Mouse (Mus musculus): ENCODE data around the gene Tbcd.
A peak's percentile ranks its signal among the peaks of the same experiment; 100 is the strongest.

Tbcd gene

DNA sequence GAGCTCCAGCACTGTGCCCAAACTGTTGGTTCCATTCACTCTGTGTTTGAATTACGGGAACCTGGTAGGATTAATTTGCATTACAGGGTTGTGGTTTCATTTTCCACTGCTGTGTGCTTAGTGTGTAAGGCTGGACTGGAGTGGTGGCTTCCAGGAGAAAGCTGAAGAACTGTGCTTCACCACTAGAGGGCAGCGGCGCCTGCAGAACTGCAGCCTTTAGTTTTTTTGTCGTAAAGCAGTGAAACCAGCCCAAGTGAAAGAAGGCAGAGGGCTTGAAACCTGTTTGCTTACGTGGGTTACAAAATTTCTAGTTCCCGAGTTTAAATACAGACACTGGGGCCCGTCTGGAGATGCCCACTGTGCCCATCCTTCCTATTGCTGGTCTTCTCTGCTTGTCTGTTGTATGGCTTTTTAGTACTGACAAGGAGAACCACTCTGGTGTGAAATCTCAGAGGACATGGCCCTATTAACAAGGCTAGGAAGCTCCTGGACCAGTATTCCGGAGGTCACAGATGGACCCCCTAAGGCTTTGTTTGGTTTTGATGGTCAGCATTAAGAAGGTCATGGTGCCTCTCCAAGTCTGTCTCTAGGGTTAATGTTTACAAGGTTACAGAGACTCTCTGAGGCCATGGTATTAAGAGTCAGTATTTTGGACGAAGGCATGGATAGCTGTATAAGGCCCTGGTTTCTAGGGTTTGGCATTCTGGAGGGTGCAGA is 24.1 kb downstream of the Tbcd start:
- peak; percentile 58 to 66 for DNase-seq (ENCODE audit: low spot score in 2 of 2)

DNA sequence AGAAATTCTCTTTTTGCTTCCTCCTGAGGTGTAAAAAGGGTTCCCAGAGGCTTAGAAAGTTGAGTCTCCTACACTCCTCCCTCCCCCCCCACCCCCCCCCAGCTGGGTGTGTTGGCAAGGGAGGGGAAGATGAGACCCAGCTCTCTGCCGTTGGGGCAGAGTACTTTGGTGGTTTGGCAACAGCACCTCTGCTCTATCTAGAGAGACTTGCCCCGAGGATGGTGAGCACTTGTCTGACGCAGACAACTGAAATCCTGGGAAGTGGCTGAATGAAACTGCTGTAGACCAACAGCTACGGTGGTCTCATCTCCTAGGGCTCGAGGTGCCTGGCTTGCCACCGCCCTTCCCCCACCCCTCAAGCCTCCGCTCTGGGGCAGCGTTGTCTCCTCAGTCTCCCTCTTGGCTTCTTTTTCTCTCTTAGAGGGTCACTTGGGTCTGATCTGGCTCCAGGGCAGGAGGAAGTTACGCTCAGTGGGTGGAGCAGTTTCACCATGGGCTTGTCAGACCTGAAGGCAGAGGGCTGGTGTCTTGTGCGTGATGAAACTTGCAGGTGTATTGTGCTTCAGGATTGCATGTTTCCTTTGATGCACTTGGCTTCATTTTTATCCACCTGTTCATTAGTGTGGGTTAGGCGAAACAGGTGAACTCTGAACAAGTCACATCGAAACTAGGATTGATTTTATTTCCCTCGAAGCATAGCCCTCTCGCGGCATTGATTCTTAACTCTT is 27.9 kb downstream of the Tbcd start:
- no peak for DNase-seq (ENCODE audit: low spot score in 2 of 2)

DNA sequence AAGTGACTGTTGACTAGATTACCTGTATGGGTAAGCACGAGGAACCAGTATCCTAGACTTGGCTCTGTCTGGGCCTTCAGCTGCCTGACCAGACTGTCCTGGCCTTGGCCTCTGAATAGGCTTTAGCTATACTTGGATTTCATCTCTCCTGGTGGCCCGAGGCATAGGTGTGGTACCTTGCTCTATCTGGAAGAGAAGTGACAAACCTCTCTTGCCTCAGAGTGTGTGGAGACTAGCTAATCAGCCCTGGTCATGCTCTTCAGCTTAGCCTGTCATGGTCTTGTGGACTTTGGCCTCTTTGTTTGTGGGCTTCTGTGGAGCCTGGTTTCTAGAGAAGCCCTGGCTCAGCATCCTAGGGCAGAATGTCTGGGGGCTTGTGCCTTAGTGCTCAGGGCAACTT is 29.4 kb downstream of the Tbcd start:
- no peak for DNase-seq (ENCODE audit: low spot score in 2 of 2)

DNA sequence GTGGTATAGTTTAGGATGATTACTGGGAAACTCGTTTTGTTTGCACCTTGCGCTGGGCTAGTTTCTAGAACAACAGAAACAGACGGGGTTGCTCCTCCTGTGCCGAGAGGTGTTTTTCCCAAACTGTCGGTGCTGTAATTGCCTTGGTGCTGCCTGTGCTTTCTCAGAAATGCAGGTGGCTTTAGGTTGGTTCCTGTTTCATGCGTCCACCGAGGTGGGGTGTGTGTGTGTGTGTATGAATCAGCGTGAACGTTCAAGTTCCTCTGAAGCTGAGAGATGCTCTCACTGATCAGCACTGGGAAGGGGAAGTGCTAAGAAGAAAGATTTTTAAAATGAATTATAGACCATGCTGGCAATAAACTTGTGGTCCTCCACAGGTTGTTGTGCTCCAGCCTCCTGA is 34.1 kb downstream of the Tbcd start:
- no peak for DNase-seq (ENCODE audit: low spot score in 2 of 2)

DNA sequence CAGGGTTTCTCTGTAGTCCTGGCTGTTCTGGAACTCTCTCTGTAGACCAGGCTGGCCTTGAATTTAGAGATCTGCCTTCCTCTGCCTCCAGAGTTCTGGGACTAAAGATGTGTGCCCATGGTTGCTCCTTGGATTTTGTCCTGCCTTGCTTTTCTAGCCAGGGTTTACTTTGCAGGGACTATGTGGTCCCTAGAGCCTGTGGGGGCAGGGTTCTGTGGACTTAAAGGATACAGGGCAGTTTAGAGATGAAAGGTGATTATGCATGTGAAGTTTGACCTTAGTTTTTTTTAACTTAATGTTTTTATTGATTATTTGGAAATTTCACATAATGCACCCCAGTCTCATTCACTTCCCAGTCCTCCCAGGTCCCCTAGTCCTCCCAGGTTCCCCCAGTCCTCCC is 38.9 kb downstream of the Tbcd start:
- DNase-seq (ENCODE audit: low spot score in 2 of 2): no peak

GRCm38 (mm10) chr11:121500595-121500994 is 48.8 kb downstream of the Tbcd start:
- no peak for DNase-seq (ENCODE audit: low spot score in 2 of 2)

GRCm38 (mm10) chr11:121501525-121501924 is 49.8 kb downstream of the Tbcd start:
- DNase-seq (ENCODE audit: low spot score in 2 of 2): no peak

DNA sequence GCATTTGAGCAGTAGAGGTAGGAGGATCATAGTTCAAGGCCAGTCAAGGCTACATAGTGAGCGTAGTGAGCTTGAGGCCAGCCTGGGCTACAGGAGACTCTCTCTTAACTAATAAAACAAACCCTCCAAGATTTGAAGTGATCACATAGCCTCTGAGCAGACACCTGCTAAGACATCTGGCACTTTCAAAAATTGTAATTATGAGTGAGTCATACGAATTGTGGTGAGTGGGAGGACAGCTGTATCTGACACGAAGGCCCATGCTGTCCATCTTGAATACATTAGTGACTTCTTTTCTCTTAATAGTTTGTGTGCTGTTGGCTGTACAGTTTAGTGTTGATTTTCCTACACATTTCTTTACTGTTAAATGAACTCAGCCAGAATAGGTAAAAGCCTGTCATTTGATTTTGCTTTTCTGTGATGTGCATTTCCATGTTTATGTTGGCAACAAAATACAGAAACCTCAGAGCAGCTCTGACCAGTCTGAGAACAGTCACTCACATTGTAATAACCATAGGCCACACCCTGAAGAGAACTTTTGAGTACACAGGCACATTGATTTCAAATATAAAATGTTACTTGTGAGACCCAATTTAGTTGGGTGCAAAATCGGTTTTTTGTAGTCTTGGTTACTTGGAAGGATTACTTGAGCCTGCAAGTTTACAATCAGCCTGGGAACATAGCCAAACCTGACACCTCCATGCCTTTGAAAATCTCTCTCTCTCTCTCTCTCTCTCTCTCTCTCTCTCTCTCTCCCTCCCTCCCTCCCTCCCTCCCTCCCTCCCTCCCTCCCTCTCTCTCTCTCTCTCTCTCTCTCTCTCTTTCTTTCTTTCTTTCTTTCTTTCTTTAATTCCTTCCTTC is 50.5 kb downstream of the Tbcd start:
- no peak for DNase-seq (ENCODE audit: low spot score in 2 of 2)

DNA sequence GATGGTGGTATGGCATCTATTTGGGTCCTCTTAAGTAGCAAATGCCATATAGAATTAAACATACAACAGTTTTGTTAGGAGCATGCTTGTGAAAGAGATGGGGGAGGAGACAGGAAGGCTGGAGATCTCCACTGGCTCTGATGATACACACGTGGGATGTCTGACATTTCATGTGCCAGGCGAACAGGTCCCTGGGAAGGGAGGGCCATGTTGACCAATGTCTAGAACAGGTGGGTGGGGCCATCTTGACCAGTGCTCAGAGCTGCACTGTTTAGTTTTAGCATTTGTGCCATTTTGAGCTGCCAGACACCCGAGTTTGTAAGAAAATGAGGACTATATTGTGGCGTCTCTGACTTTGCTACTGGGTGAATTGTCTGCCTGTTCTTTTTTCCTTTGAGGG is 56.7 kb downstream of the Tbcd start:
- no peak for DNase-seq (ENCODE audit: low spot score in 2 of 2)

GRCm38 (mm10) chr11:121510512-121511246 is 58.9 kb downstream of the Tbcd start:
- DNase-seq (ENCODE audit: low spot score in 2 of 2): no peak

GRCm38 (mm10) chr11:121512896-121513572 is 61.3 kb downstream of the Tbcd start:
- DNase-seq (ENCODE audit: low spot score in 2 of 2): no peak

GRCm38 (mm10) chr11:121515996-121516395 is 64.2 kb downstream of the Tbcd start:
- DNase-seq (ENCODE audit: low spot score in 2 of 2): no peak

DNA sequence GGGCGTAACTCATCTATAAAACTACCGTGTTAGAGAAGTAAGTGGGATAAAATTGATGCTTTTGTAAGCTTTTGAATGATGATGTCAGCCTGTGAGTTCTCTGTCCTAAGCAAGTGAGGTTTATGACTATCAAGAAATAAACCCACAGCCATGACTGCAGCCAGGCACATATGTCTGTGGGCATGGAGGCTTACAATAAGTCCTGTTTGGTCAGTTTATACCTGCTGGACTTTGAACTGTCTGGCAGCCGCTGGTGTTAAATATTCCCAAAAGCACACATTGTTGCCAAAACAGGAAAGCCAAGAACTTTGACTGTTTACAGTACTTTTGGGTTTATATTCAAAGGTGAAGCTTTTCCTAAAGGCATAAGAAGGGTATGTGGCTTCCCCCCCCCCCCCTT is 65.2 kb downstream of the Tbcd start:
- DNase-seq (ENCODE audit: low spot score in 2 of 2): no peak

DNA sequence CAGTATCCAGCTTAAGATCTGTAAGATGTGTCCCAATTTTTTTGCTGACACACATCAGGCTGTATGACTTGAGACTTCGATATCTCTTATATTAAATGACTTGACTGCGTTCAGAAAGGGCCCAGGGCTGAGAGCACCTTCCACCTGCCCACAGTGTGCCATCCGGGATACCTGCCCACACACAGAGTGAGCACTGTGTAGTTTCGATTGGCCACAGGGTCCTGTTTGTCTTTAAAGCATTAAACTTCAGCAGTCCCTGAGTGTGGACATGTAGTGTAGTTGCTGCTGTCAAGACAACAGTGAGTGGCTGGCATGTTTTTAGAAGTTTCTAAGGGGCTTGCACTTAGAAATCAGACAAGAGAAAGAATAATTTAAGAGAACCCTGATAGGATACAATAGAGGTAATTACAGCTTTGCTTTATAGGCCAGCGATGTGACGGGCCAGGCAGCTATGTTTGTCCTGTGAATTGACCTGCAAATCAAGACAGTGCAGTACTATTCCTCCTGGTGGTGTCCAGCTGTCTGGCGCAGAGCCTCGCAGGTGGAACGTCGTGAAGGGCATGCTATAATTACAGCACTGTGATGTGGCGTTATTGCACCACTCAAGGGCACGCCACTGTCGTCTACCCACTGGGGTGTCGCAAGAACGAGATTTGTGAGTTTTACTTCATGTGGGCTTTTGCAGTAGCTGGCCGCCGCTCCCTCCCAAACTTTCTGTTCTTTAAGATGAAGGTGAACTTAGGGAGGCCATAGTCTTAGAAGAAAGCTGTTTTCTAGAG is 66.1 kb downstream of the Tbcd start:
- DNase-seq (ENCODE audit: low spot score in 2 of 2): no peak

GRCm38 (mm10) chr11:121519131-121519530 is 67.4 kb downstream of the Tbcd start, which contains the start of gene Zfp750:
Zfp750 (minus strand) TSS chr11:121519333.
- DNase-seq (ENCODE audit: low spot score in 2 of 2): no peak

DNA sequence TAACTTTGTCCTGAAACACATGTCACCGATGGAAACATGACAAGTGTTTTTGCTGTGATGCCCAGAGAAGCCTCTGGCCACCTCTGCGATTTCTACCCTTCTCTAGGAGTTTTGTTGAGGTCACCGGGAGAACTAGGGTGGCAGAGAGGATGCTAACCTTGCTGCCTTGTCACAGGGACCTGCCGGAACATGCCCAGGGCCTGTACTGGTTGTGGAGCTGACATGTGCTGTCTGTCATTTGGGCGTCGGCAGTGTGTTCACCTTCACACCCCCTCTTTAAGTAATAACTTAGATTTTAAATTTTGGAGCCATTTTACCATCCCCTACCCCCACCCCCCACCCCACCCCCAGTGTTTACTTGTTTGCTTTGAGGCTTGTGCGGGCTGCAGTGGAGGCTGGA is 68.0 kb downstream of the Tbcd start:
- no peak for DNase-seq (ENCODE audit: low spot score in 2 of 2)

DNA sequence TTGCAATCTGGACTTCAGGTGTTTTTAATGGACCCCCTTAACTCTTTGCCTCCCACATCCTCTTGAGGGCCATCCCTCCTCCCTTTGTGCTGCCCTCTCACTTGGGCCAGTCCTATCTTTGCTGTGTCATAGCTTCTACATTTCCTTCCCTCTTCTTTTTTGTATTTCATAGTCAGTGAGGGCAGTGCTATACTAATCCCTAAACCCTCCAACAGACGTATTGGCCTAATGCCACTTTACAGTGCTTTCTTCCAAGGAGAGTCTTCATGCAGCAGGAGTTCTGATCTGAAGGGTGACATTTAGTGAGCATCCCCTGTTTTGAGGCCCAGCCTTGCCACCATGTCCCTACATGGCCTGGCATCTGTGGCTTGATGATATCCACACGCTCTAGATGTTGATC is 69.0 kb downstream of the Tbcd start:
- DNase-seq (ENCODE audit: low spot score in 2 of 2): no peak

DNA sequence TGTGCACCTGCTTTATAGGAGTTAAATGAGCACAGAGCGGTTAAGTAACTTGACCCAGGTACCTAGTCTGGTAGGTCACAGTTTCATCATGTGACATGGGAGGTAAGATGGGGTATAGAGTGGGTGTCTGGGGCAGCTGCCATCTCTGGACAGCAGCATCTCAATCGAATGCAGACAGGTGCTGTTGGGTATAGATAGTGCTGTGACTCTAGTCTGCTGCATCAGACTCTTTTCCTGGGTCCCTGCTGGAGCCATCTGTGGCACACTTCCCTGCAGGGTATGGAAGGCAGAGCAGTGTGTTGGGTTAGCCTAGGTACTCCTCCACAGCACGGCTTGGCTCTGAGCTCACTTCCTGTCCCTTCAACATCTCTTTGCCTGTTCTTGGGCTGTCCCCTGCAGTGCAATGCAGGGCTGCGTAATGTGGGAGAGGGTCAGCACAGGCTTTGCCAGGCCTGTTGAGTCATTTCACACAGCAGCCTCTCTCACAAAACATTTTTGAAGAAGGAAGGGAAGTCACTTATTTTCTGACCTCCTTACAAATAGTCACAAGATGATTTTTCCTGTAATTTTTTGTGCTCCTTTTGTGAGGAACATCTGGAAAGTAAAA is 70.5 kb downstream of the Tbcd start:
- no peak for DNase-seq (ENCODE audit: low spot score in 2 of 2)

GRCm38 (mm10) chr11:121524191-121524590 is 72.4 kb downstream of the Tbcd start:
- DNase-seq (ENCODE audit: low spot score in 2 of 2): no peak

DNA sequence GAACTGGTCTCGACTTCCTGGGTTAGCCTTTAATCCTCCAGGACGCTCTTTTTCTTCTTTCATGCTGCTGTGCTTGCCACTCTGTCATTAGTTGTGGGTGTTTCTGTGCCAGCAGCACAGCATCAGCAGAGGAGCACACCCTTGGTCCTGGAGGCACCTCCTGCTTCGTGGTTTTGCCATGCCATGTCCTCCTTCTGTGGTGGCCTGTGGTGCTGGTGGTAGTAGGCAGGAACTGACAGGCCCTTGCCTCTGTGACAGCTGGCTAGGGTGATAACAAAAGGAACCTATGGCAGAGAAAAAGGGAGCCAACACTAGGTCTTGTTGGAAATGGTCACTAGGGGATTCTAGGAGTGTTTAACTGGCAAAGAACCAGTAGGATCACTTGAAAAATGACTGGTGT is 78.0 kb downstream of the Tbcd start:
- no peak for DNase-seq (ENCODE audit: low spot score in 2 of 2)
